Mouse (Mus musculus): ENCODE results near the gene Ttyh2. TPM values are rescaled to one million over a fixed set of nuclear protein-coding genes. Genes with fewer than 3 reads are reported as not detected.

Ttyh2 gene
- polyA plus RNA-seq, 1 experiment from 2014 or later, result 8.1 TPM

GRCm38 (mm10) chr11:114711393-114711792, 36.2 kb downstream of the Ttyh2 start:
- ATAC-seq (ENCODE audit: insufficient read depth), result no peak

GRCm38 (mm10) chr11:114711861-114712260, 36.6 kb downstream of the Ttyh2 start:
- H3K4me3 ChIP-seq (replicated peaks), result no peak overlapping the region
- no peaks in the 10 kb centered on the region for H3K27me3 ChIP-seq
- no peak overlapping the region for H3K4me2 ChIP-seq
- WGBS (ENCODE audit: insufficient replicate concordance), result 74% methylated on average over 12 of the region's 12 CpGs
- H3K36me3 ChIP-seq (replicated peaks), result peaks cover 4% of the 10 kb centered on the region; the same call in 1 of the 2 replicates
- no peak for ATAC-seq (ENCODE audit: insufficient read depth)
- H3K4me1 ChIP-seq (replicated peaks), result no peaks in the 10 kb centered on the region
- H3K27ac ChIP-seq (replicated peaks), result no peak overlapping the region
- H3K9ac ChIP-seq, result no peak overlapping the region
- H3K9me3 ChIP-seq (replicated peaks), result no peaks in the 10 kb centered on the region

More at GRCm38 (mm10) chr11:114711393-114711792, 36.2 kb downstream of the Ttyh2 start:
- peaks cover 4% of the 10 kb centered on the region; the same call in 1 of the 2 replicates for H3K36me3 ChIP-seq (replicated peaks)
- no peaks in the 10 kb centered on the region for H3K9me3 ChIP-seq (replicated peaks)
- no peaks in the 10 kb centered on the region for H3K27me3 ChIP-seq
- H3K4me3 ChIP-seq (replicated peaks), result no peak overlapping the region
- H3K4me2 ChIP-seq, result no peak overlapping the region
- WGBS (ENCODE audit: insufficient replicate concordance), result 72% methylated on average over 3 of the region's 3 CpGs
- H3K27ac ChIP-seq (replicated peaks), result no peak overlapping the region
- H3K9ac ChIP-seq, result no peak overlapping the region
- no peaks in the 10 kb centered on the region for H3K4me1 ChIP-seq (replicated peaks)

- no peaks in the 10 kb centered on the region for H3K27me3 ChIP-seq
- H3K9me3 ChIP-seq (replicated peaks), result no peaks in the 10 kb centered on the region
- H3K4me1 ChIP-seq (replicated peaks), result no peaks in the 10 kb centered on the region
- no peak overlapping the region for H3K9ac ChIP-seq
- H3K36me3 ChIP-seq (replicated peaks), result no peaks in the 10 kb centered on the region; the same call in 1 of the 2 replicates
- no peak overlapping the region for H3K4me2 ChIP-seq
- no peak for ATAC-seq (ENCODE audit: insufficient read depth)
- no peak overlapping the region for H3K27ac ChIP-seq (replicated peaks)
- 77% methylated on average over 6 of the region's 6 CpGs for WGBS (ENCODE audit: insufficient replicate concordance)
- H3K4me3 ChIP-seq (replicated peaks), result no peak overlapping the region
These were observed 39.3 kb downstream of the Ttyh2 start for GRCm38 (mm10) chr11:114714526-114714925.

- no peaks in the 10 kb centered on the region for H3K9me3 ChIP-seq (replicated peaks)
- no peak overlapping the region for H3K4me3 ChIP-seq (replicated peaks)
- H3K9ac ChIP-seq, result no peak overlapping the region
- WGBS (ENCODE audit: insufficient replicate concordance), result 65% methylated on average over 7 of the region's 7 CpGs
- no peaks in the 10 kb centered on the region for H3K4me1 ChIP-seq (replicated peaks)
- H3K27me3 ChIP-seq, result no peaks in the 10 kb centered on the region
- ATAC-seq (ENCODE audit: insufficient read depth), result no peak
- no peak overlapping the region for H3K27ac ChIP-seq (replicated peaks)
- H3K36me3 ChIP-seq (replicated peaks), result no peaks in the 10 kb centered on the region; the same call in 1 of the 2 replicates
- H3K4me2 ChIP-seq, result no peak overlapping the region
These were observed 40.3 kb downstream of the Ttyh2 start for GRCm38 (mm10) chr11:114715531-114715930.

- Histone ChIP-seq H3K4me1 (replicated peaks) (peaks cover 12% of the 10 kb centered on the region; the same call in 1 of the 2 replicates), H3K9me3 (replicated peaks) (no peaks in the 10 kb centered on the region), H3K27ac (replicated peaks) (no peak overlapping the region), H3K4me3 (replicated peaks) (no peak overlapping the region), H3K36me3 (replicated peaks) (no peaks in the 10 kb centered on the region), H3K4me2 (no peak overlapping the region), H3K27me3 (no peaks in the 10 kb centered on the region; the same call in 1 of the 2 replicates), H3K9ac (no peak overlapping the region)
- WGBS (ENCODE audit: insufficient replicate concordance), result 66% methylated on average over 10 of the region's 10 CpGs
- ATAC-seq (ENCODE audit: insufficient read depth), result peak; percentile 51; the same call in 1 of the 2 replicates
These were observed 45.3 kb downstream of the Ttyh2 start for GRCm38 (mm10) chr11:114720535-114720934.

- 64% methylated on average over 8 of the region's 8 CpGs for WGBS (ENCODE audit: insufficient replicate concordance)
- Histone ChIP-seq H3K4me1 (replicated peaks) (peaks cover 18% of the 10 kb centered on the region), H3K9me3 (replicated peaks) (no peaks in the 10 kb centered on the region), H3K4me2 (no peak overlapping the region), H3K27ac (replicated peaks) (no peak overlapping the region), H3K36me3 (replicated peaks) (no peaks in the 10 kb centered on the region), H3K9ac (no peak overlapping the region), H3K27me3 (peaks cover 11% of the 10 kb centered on the region), H3K4me3 (replicated peaks) (no peak overlapping the region)
- no peak for ATAC-seq (ENCODE audit: insufficient read depth)
These were observed 47.2 kb downstream of the Ttyh2 start for GRCm38 (mm10) chr11:114722438-114722837.

GRCm38 (mm10) chr11:114723030-114723429, 47.8 kb downstream of the Ttyh2 start:
- no peaks in the 10 kb centered on the region for H3K9me3 ChIP-seq (replicated peaks)
- no peaks in the 10 kb centered on the region for H3K36me3 ChIP-seq (replicated peaks)
- no peak overlapping the region for H3K4me3 ChIP-seq (replicated peaks)
- WGBS (ENCODE audit: insufficient replicate concordance), result 62% methylated on average over 13 of the region's 13 CpGs
- no peak overlapping the region for H3K27ac ChIP-seq (replicated peaks)
- no peak overlapping the region for H3K4me2 ChIP-seq
- no peak for ATAC-seq (ENCODE audit: insufficient read depth)
- peaks cover 20% of the 10 kb centered on the region for H3K4me1 ChIP-seq (replicated peaks)
- H3K9ac ChIP-seq, result no peak overlapping the region
- peaks cover 17% of the 10 kb centered on the region for H3K27me3 ChIP-seq

- WGBS (ENCODE audit: insufficient replicate concordance), result 40% methylated on average over 11 of the region's 11 CpGs
- H3K27ac ChIP-seq (replicated peaks), result no peak overlapping the region
- ATAC-seq (ENCODE audit: insufficient read depth), result peak; percentile 29; the same call in 1 of the 2 replicates
- no peaks in the 10 kb centered on the region for H3K9me3 ChIP-seq (replicated peaks)
- peaks cover 20% of the 10 kb centered on the region for H3K4me1 ChIP-seq (replicated peaks)
- H3K4me2 ChIP-seq, result no peak overlapping the region
- no peak overlapping the region for H3K9ac ChIP-seq
- H3K27me3 ChIP-seq, result peaks cover 19% of the 10 kb centered on the region
- no peak overlapping the region for H3K4me3 ChIP-seq (replicated peaks)
- H3K36me3 ChIP-seq (replicated peaks), result no peaks in the 10 kb centered on the region
These were observed 49.8 kb downstream of the Ttyh2 start for GRCm38 (mm10) chr11:114724787-114725590.

- Histone ChIP-seq H3K36me3 (replicated peaks) (no peaks in the 10 kb centered on the region), H3K4me3 (replicated peaks) (peak within 1 kb of the TSS; percentile 21; the same call in 1 of the 2 replicates), H3K4me2 (peak within 1 kb of the TSS; percentile 57), H3K27me3 (peaks cover 19% of the 10 kb centered on the region), H3K9ac (no peak within 1 kb of the TSS), H3K27ac (replicated peaks) (no peak within 1 kb of the TSS), H3K9me3 (replicated peaks) (no peaks in the 10 kb centered on the region), H3K4me1 (replicated peaks) (peaks cover 20% of the 10 kb centered on the region; the same call in 1 of the 2 replicates)
- no peak for ATAC-seq (ENCODE audit: insufficient read depth)
- WGBS (ENCODE audit: insufficient replicate concordance), result 9% methylated on average over 34 of the region's 34 CpGs
These were observed 52.0 kb downstream of the Ttyh2 start, which contains the start of gene Dnaic2 for GRCm38 (mm10) chr11:114726965-114727825. TSS of gene Dnaic2 (plus strand) at chr11:114727408.

GRCm38 (mm10) chr11:114727826-114728186, 52.6 kb downstream of the Ttyh2 start:
- Histone ChIP-seq H3K4me2 (peak overlapping the region; percentile 57), H3K27me3 (peaks cover 19% of the 10 kb centered on the region), H3K27ac (replicated peaks) (no peak overlapping the region), H3K36me3 (replicated peaks) (no peaks in the 10 kb centered on the region), H3K4me1 (replicated peaks) (peaks cover 20% of the 10 kb centered on the region; the same call in 1 of the 2 replicates), H3K9ac (no peak overlapping the region), H3K9me3 (replicated peaks) (no peaks in the 10 kb centered on the region), H3K4me3 (replicated peaks) (no peak overlapping the region)
- ATAC-seq (ENCODE audit: insufficient read depth), result no peak
- 33% methylated on average over 5 of the region's 5 CpGs for WGBS (ENCODE audit: insufficient replicate concordance)

- Histone ChIP-seq H3K27ac (replicated peaks) (no peak overlapping the region), H3K9ac (no peak overlapping the region), H3K27me3 (peaks cover 19% of the 10 kb centered on the region), H3K4me3 (replicated peaks) (no peak overlapping the region), H3K9me3 (replicated peaks) (no peaks in the 10 kb centered on the region), H3K36me3 (replicated peaks) (no peaks in the 10 kb centered on the region), H3K4me1 (replicated peaks) (peaks cover 15% of the 10 kb centered on the region; the same call in 1 of the 2 replicates), H3K4me2 (no peak overlapping the region)
- 26% methylated on average over 5 of the region's 5 CpGs for WGBS (ENCODE audit: insufficient replicate concordance)
- no peak for ATAC-seq (ENCODE audit: insufficient read depth)
These were observed 53.1 kb downstream of the Ttyh2 start for GRCm38 (mm10) chr11:114728333-114728732.

Measured in liver, embryonic 15.5 days (tissue).